Mouse (Mus musculus) C2C12 (cell line): ENCODE results near the gene Drg1.

Experiments used
- CTCF ChIP-seq: IDR thresholded peaks from one replicate; pipeline ENCODE4 v1.5.1; 2011; ENCODE audit not compliant: control insufficient read depth, insufficient read depth, insufficient read length
- MYOG ChIP-seq: IDR thresholded peaks from one replicate; pipeline ENCODE4 v1.6.1; 2011; ENCODE audit not compliant: control insufficient read depth, insufficient read length; ENCODE audit errors: extremely low read depth

DNA sequence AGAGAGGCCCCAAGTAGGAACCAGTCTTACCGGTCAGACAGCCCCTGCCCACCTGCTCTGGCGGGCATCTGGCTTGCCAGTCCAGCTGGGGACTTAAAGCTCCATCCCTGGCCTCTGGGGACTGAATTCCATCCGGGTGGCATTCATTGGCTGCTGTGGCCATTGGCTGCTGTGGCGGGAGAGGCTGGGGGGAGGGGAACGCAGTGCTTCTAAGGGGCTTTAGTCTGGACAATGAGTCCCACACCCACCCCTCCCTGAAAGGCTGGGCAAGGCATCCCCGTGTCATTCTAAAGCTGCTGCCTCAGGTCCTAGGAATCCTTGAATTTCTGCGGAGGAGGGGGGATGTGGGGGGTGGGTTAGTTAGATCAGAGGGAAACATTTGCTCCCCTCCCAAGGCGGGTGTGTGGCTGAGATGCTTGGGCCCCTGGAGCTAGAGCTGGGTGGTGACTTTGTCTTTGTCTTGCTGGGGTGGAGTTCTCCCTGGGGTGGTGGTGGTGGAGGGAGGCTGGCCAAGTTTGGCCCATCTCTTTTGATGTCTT lies 26.6 kb upstream of the Drg1 start:
- no peak for TF ChIP-seq CTCF
- TF ChIP-seq MYOG: no peak
